Mouse (Mus musculus) telencephalon, adult 2 months (tissue): ENCODE data around the gene Parvb.
"Not testable (repeated sequence)": the region's sequence is repeated elsewhere in the genome, so short reads cannot be mapped to it uniquely, and the experiment has no call there.

Source experiments
- DNase-seq: peaks from one replicate; pipeline ENCODE4 v3.0.0-alpha.2; 2011; ENCODE audit warnings: low read depth, low spot score

The Parvb gene

DNA sequence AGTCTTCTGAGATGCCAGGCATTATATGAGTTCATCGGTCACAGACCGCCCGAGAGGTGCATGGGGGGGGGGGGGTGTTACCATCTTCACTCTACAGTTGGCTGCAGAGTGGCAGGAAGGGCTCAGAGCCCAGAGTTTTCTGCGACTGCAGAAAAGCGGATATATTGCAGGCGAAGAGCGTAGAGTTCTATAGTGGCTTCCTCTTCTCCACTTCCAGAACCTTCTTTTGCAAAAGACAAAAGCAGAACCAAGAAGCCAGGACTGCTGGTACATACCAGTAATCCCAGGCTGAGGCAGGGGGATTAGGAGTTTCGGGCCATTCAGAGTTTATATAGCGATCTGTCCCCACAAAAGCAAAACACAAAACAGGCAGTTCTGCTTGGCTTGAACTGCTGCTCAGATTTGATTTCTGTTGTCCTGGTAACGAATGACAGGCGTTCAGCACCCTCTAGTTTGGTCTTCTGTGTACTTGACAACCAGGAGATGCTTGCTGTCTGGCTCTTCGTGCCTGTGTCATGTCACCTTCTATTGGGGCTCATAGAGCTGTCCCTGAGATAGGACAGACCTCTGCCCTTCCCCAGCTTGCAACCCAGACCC, 24.5 kb downstream of the Parvb start:
- DNase-seq, result no peak

DNA sequence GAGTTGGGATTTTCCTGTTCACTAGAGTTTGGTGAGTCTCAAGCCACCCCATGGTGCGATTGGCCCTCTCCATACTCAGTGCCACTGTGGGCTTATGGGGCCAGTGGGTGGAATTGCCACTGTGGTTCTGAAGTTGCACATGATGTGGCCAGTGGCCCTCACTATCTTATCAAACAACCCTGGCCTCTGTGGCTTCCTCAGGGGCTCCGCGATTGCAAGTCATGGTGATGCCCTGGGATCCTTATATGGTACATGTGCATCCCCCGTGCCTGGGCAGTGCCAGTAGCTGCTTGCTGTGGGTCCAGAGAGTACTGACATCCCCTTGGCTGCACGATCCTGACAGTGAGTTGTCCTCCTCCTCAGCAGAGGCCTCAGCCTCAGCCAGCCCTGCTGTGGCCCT, 25.0 kb downstream of the Parvb start:
- no peak for DNase-seq

DNA sequence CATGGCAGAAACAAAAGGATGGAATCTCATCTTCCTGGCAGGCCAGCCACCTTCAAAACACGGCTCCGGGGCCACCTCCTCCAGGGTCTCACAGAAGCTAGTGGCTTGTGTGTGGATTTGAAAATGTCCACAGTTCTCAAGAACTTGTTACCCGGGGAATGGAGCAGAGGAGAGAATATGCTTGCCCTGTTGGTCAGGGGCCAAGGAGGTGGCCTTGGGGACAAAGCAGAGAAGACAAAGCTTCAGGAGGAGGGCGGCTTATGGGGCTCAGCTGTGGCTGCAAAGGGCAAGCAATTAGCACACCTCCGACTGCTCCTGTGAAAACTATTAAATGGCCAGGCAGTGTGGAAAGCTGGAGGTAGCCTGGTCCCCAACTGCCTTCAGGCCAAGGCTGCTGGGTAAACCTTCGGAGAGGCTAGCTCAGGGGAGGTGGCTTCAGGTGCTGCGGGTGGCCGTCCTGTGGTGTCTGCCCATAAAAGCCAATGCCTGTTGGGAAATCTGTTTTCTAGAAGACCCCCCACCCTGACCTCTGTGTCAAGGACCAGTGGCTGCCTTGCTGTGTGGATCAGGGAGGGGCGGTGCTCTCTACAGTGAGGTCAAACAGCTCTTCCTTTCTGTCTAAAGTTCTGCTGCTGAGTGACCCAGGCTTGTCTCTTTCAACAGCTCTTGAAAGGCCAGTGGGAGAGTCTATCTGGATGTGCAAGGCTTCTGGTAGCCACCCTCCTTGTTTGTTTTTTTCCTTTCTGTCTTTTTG, 26.9 kb downstream of the Parvb start:
- no peak for DNase-seq

DNA sequence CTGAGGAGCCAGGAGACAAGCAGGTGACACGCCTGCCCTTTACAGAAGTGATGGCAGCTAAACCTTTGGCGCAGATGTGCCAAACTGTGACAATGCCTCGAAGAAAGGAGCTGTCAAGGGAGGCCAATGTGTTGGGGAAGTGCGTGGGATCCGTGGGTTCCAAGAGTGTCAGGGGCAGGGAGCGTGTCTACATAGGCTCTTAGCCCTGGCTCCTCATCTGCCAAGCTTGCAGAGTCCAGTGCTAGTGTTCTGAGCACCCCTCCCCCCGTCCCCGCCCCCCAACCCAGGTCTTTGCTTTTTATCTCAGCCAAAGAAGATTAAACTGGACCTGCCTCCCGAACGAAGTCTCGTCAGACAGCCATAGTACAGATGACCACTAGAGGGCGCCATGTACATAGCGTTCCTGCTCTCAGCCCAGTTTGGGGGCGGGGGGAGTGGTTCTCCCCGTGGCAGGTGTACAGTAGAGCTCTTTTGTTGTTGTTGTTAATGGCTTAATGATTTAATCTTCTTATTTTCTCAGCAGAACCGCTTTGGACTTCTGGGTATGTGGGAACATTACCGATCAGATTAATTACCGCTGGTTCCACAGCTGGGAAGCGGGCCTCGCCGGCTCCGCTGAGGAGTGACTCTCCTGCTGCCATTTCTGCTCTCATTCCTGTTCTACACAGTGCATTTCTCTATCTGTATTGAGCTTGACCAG, 28.4 kb downstream of the Parvb start:
- peak; percentile 62 for DNase-seq

DNA sequence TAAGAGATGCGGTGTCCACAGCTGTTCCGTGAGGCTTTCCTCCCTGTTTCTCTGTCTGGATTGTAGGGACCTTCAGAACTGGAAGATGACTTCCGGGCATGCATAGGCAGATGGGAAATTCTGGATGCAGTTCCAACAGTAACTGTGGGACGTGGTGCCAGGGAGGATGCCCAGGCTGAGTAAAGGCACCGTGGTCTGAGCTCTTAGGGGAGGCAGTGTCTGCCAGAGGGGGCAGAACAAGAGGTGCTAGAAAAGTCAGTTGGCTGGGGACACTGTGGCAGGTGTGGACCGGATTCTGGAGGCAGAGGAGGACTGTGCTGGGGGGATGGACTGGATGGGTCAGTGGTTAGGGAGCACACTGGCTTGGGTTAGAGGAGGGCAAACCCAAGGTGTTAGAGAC, 30.8 kb downstream of the Parvb start:
- DNase-seq, result no peak

DNA sequence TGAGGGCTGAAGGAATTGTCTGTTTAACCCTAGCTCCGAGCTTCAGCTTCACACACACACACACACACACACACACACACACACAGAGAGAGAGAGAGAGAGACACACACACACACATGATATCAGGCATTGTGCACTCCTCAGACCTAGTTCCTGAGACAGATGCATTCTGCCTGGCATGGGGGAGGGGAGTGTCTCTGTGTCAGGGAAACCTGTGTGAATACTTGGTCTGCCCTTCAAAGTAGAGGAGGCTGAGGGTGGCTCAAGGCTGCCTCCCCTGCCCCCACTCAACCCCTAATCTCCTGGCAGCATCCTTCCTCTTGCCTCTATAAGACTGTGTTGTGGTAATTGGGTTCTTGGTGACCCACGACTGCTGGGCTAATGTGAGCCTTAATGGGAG, 31.7 kb downstream of the Parvb start:
- no peak for DNase-seq

DNA sequence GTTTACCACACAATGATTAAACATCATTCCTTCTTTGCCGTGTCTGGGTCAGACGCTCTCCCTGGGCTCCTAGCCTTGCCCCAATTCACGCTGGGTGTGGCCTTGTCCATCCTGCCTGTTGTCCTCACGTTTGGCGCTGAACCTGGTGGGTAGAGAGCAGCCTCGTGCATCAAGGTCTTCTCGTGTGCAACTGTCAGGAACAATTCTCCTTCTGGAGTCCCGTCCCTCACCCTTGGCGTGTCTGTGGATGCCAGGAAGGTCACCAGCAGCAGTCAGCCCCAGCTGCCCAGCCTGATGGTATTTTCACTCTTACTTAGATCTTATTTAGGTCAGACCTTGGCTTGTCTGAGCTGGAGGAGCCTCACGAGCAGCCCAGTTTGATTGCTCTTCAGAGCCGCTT, 33.3 kb downstream of the Parvb start:
- no peak for DNase-seq

DNA sequence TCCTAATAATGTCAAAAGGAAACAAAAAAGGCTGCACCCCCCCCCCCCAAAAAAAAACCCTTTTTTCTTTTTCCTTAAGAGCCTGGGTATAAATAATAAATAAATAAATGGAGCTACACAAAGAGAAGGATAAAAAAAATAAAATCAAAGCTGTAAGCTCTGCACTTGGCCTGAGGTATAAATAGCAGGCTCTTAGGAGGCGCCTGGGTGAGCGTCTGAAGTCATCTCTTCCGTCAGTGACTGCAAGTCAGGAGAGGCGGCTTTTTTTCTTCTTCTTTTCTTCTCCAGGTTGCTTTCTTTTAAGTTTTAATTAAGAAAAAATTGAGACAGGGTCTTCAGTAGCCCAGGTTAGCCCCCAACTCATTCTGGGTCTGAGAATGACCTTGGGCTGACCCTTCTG, 34.4 kb downstream of the Parvb start:
- no peak for DNase-seq

DNA sequence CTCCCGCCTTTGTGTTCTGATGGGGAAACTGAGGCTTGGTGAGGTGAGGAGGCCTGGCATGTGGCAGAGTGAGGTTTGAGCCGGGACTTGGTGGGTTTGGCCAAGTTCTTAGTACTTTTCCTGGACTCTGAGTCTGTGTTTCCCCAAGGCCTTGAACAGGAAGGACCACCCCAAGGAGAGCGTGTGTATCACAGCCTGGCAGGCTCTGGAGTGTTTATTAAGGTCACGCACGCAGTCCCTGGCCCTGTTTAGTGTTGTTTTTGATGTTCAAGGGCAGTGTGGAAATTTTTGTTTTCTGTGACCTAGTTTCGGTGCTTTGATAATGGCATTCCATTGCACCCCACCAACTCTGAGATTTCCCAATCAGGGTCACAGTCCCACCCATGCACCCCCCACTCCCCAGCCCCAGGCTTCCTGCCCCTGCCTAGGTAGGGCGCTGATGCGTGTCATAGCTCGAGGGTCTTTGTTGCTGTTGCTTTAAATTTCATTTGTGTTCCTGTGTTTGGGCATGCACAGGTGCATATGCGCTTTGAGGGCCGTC, 35.9 kb downstream of the Parvb start:
- DNase-seq, result no peak

DNA sequence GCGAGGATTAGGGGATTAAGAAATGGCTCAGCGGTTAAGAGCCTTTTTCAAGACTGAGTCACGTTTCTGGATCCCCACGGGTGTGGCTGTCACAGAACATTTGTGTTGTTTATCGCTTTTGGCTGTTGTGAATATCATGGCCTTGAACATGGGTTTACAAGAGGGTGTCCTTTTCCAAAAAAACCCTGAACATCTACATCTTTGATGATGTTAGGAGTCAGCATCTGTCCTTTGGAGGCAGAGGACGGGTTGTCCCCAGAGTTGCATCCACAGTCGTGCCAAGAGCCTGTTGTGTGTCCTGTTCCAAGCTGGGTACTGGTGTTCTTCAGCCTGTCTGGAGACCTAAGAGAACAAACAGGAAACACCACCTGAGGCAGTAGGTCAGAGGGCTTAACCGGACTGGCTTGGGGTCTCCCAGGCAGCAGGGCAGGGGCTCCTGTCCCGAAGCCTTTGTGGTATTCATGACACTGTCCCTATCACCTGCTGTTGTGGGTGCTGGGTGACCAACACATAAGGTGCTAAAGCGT, 37.3 kb downstream of the Parvb start:
- no peak for DNase-seq

DNA sequence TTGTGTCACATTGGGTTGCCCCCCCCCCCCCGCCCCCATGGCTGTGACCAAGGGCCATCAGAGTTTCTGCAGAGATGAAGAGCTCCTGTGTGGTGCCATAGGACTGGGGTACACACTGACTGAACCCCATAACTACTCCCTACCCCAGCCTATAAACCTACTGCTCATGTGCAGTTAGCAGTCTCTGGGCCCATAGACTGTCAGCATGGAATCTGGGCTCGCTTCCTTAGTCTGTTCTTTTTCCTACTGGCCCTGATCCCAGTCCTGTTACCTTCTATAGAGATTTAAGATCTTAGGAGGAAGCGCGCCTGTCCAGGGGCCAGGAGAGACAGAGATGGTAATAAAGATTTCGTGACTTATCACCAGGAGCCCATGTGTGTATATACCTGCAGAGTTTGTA, 38.2 kb downstream of the Parvb start:
- no peak for DNase-seq

DNA sequence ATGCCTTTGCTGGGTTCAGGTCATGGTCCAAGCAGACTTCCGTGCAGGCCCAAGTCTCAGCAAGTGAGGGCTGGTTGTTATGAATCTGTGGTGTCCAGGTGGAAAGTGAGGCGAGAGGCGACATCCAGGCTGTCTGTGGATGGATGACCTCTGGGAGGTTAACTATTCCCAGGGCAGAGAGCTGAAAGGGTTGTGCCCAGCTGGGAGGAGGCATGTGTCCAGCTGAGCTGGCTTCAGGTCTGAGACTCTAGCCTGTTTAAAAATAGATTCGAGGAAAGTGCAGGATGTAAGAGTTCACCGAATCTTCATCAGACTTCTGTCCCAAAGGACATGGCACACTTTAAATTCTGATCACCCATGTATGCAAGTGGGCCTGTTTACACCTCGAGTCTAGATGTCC, 38.6 kb downstream of the Parvb start:
- DNase-seq, result no peak

DNA sequence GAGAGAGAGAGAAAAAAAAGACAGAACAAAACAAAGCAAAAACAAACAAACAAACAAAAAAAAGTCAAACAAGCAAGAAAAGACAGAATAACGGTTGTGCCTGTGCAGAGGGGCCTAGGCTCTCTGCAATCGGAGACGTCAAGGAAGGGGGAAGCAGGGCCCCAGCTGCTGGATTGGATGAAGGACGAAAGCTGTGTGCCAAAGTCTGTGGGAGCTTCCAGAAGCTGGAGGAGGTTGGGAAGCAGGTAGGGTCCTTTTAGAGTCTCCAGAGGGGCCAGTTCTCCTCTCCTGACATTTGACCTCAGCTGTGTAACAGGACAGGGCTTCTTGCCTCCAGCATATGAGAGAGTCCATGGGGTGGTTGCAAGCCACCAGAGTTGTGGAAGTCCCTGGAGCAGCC, 44.2 kb downstream of the Parvb start:
- no peak for DNase-seq

DNA sequence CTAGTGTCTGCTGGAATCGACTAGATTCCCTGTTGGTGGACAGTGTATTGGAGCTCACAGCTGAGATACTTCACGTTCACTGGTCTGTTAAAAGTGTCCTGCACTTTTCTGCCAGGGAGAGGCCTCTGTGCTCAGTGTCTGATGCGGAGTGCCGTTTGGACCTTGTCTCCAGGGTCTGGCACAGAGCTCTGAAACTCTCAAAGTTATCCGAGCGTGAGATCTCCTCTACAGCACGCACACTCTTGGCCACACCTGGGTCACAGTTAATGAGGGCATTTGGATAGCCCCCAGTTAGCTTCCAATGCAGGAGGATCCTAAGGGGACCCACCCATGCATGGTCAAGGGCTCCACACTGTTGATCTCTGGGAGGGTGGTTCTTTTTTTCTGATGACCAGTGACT, 46.2 kb downstream of the Parvb start:
- no peak for DNase-seq

DNA sequence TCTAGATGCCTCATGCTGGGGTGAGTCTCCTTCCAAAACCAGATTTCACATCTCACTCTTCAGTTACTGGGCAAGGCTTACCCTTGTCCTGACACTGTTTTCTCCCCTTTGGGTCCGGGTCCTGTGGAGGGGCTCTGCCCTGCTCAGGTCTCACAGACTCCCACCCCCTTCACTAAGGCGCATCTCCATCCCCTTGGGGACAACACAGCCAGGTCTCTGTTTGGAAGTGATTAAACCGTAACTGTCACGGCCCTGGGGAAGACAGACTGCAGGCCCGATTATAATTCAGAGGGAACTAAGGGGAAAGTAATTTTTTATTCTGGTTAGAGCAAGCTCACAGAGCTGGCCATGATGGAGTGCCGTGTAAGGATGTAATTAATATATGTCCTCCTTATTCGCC, 46.8 kb downstream of the Parvb start:
- no peak for DNase-seq

DNA sequence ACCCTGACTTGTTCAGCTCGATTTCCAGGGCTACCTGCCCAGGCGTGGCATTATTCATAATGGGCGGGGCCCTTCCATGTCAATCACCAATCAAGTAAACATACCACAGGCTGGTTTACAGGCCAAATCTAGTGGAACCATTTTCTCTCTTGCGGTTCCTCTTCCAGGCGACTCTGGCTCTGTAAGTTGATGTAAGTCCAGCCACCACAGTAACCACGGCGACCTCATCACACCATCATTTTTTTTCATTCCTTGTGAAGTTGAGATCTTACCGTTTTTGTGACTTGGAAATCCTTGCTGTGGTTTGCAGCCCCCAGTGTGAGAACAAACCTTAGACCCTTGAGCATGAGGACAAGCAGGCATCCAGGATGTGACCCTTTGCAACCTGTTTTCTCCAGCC, 48.5 kb downstream of the Parvb start:
- no peak for DNase-seq

DNA sequence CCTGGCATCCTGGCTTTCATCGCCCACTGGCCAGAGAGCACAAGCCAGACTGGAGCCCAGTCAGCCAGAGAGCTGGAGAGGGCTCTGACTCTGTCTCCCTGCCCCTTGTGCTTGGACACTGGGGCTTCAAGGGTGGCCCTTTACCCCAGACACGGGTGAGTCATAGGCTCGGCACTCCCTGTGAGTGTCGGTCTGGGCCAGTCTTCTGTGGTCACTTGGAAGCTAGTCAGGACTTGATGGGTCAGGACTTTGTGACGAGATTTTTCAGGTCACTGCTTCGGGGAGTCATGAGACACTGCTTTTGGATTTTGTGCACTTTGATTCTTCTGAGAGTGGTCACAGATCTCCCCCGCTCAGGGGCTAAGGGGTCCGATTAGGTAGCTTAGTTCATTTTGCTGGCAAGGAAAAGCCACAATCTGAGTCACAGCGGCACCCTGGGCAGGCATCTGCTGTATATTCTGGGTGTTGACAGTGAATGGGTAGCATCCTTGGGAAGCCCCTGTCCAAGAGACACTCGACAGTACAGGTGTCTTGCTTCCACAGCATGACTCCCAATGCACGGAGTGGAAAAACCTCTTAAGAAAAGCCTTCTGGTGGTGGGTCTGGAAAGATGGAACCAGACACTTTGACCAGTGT, 49.0 kb downstream of the Parvb start:
- DNase-seq, result no peak

DNA sequence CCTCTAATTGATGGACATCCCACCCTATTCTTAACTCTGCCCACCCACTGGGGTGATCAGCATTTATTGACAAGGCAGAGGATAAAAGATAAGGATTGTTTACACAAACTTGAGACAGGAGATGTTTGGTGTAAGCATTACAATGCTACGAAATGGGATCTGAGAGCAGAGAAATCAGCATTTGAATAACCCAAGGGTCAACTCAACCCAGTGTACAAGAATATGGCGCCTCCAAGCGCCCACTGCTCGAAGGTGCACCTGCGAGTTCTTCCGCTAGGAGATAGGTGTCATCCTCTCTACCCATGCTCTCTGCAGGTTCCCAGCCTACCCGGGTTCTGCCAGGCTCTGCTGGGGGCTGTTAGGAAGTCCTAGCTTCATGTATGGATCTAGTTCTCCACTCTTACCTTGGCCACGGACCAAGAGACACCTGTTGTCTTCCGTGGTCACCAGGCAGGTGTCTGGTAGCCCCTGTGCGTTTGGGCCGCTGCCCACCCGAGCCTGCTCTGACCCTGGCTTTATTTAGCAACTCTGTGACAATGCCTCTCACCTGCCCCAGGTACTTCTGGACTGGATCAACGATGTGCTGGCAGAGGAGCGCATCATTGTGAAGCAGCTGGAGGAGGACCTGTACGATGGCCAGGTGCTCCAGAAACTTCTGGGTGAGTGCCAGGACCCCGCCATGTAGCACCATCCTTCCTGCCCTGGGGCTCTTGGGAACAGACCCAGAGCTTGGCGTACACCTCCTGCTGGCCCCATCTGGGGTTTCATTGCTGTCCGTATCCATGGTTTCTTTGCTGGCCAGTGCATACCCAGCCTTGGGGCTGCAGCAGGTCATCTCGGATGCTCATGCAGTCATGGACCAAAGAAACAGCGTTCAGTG, 50.6 kb downstream of the Parvb start:
- DNase-seq, result no peak

DNA sequence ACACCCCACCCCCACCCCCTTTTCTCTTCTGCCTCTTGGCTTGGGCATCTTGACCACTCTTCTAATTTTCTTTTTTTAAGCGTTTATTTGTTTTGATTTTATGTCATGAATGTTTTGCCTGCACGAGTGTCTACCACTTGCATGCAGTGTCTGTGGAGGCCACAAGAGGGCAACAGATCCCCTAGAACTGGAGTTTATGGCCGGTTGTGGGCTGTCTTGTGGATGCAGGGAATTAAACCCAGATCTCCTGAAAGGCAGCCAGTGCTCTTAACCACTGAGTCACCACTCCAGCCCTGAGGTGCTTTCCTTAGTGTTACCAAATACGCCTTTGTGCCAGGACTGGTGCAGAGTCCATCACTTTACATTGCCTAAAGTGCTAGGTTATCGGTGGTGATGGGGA, 52.2 kb downstream of the Parvb start:
- DNase-seq, result no peak

DNA sequence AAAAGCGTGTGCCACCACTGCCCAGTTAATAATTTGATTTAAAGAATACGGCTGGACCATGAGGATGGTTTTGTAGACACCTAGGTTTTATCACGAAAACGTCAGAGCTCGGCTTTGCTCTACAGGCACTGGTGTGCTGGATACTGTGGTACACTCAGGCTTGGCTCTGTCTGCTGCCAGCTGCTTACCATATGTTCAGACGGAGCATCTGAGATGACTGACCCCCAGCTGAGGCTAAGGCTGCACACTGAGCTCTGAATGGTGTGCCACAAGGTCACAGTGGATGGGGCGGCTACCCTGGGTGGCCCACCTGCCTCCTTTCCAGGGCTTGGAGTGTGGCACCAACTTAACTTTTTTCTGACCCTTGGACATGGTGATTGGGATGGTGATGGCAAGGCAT, 53.6 kb downstream of the Parvb start:
- DNase-seq, result no peak

DNA sequence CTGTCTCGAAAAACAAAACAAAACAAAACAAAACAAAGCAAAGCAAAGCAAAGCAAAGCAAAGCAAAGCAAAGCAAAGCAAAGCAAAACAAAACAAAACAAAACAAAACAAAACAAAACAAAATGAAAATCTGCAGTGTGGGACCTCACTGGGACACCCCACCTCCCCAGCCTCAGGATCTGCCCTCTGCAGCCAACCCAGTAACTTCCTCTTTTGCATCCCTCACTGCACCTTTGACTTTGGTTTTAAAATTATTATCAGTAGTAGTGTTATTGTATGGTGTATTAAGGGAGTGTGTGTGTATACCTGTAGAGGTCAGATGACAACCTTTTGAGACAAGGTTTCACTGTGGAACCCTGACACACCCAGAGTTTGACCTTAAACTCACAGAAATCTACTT, 57.1 kb downstream of the Parvb start:
- DNase-seq, result not testable (repeated sequence)
